Mouse (Mus musculus) testis, adult 2 months (tissue): ENCODE data around the gene Tes.

Experiments
- CTCF ChIP-seq: fragments of 200-500 bp; IDR thresholded peaks from 2 replicates; pipeline ENCODE4 v1.5.1; 2012; ENCODE audit warnings: low read depth, mild to moderate bottlenecking, inconsistent platforms, low read length, moderate library complexity; ENCODE audit not compliant: control insufficient read depth, insufficient read depth, insufficient replicate concordance
- POLR2A ChIP-seq: fragments of 200-500 bp; IDR thresholded peaks from 2 replicates; pipeline ENCODE4 v1.6.1; 2012; ENCODE audit warnings: low read depth, mild to moderate bottlenecking, inconsistent platforms, low read length, moderate library complexity; ENCODE audit not compliant: control insufficient read depth

DNA sequence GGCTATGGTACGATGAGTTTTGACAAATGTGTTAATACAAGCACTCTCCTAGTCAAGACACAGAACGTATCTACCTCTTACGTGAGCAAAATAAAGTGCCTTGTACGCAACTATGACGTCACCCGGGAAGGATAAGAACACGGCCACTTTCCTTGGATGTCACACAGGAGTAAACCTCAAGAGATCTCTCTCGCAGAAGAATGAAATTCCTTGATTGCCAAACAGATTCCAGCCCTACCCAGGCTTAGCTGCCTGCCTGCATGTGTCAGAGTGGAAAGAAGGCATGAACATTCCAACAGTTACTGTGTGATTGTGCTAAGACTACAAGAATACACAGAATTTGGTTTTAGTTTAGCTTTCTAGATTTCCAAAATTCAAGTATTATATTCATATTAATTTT, 36.1 kb upstream of the Tes start:
- TF ChIP-seq CTCF: no peak
- TF ChIP-seq POLR2A: no peak
